Mouse (Mus musculus) liver, embryonic 11.5 days (tissue): Measurements from ENCODE around the gene Fam117a. TPM values are rescaled to one million over a fixed set of nuclear protein-coding genes. Genes with fewer than 3 reads are reported as not detected.

Experiments
- ATAC-seq: fragments of 200-750 bp; cut with Nextera tagmentation; replicated peaks from 2 replicates; pipeline ENCODE4 v1.8.0; 2017; ENCODE audit warnings: moderate number of reproducible peaks, mild to moderate bottlenecking, moderate TSS enrichment, moderate library complexity; ENCODE audit not compliant: low FRiP score
- DNase-seq: peaks from one replicate; pipeline ENCODE4 v3.0.0-alpha.2; 2017; ENCODE audit warnings: low spot score
- H3K27ac ChIP-seq: fragments of 300-500 bp; sonication (generic); 2 replicates; pipeline ENCODE4 v1.5.1; 2014; ENCODE audit warnings: mild to moderate bottlenecking, low read depth, low read length, control low read depth
- H3K27me3 ChIP-seq: fragments of 300-500 bp; sonication (generic); replicated peaks from 2 replicates; pipeline ENCODE4 v1.6.1; 2014; ENCODE audit warnings: low read length, mixed read lengths; ENCODE audit not compliant: control insufficient read depth, insufficient read depth
- H3K36me3 ChIP-seq: fragments of 300-500 bp; sonication (generic); 2 replicates; pipeline ENCODE4 v1.6.1; 2014; ENCODE audit warnings: mild to moderate bottlenecking, low read length, moderate library complexity, mixed read lengths; ENCODE audit not compliant: control insufficient read depth, insufficient read depth
- H3K4me1 ChIP-seq: fragments of 300-500 bp; sonication (generic); replicated peaks from 2 replicates; pipeline ENCODE4 v1.6.1; 2014; ENCODE audit warnings: low read length, mixed read lengths; ENCODE audit not compliant: control insufficient read depth, insufficient read depth
- H3K4me2 ChIP-seq: fragments of 300-500 bp; sonication (generic); 2 replicates; pipeline ENCODE4 v1.6.1; 2014; ENCODE audit warnings: mild to moderate bottlenecking, control low read depth, moderate library complexity
- H3K4me3 ChIP-seq: fragments of 300-500 bp; sonication (generic); 2 replicates; pipeline ENCODE4 v1.5.1; 2014; ENCODE audit warnings: low read depth, low read length, control low read depth
- H3K9ac ChIP-seq: fragments of 300-500 bp; sonication (generic); 2 replicates; pipeline ENCODE4 v1.6.1; 2014; ENCODE audit warnings: low read depth, low read length, control low read depth
- H3K9me3 ChIP-seq: fragments of 300-500 bp; sonication (generic); 2 replicates; pipeline ENCODE4 v1.6.1; 2016; ENCODE audit warnings: low read length, inconsistent platforms, mixed read lengths; ENCODE audit not compliant: control insufficient read depth
- WGBS: fragments of 180-500 bp; shearing (Covaris S2); extraction: QIAGEN DNeasy Blood & Tissue Kit; methylation state at CpG from one replicate; pipeline ENCODE4 v1.1.7; 2014; 5-methylcytosine and 5-hydroxymethylcytosine counted together
- polyA plus RNA-seq: library from polyadenylated mRNA; unstranded; fragments of >200 nt; fragmentation: Nextera tagmentation; extraction: Ambion mirVana; gene quantifications from 2 replicates; pipeline ENCODE4 v1.2.1, GENCODE M21; 2014

Fam117a gene
- polyA plus RNA-seq, 1 experiment from 2014 or later: 44.9 TPM

DNA sequence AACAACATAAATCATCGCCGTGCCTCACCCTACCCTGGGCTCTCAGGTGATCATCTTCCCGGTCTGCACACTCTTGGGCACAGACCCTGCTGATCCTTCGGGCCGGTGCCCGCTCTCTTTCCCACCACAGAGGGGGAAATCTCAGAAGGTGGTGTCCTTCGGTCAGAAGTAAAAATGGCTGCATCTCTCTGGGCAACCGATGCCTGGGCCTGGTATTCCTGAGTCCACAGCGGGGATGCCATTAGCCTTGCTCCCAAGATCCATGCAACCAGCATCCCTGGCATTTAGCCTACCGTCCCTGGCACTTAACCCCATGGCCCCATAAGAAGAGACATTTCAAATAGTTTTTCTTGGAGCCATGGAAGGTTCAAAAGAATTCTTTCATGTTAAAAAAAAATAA, 12.6 kb upstream of the Fam117a start:
- H3K27ac ChIP-seq: no peak overlapping the region
- no peak overlapping the region for H3K9ac ChIP-seq
- no peaks in the 10 kb centered on the region for H3K36me3 ChIP-seq
- H3K4me1 ChIP-seq: peaks cover 5% of the 10 kb centered on the region
- no peak overlapping the region for H3K4me2 ChIP-seq
- H3K4me3 ChIP-seq: no peak overlapping the region
- ATAC-seq (no peak), DNase-seq (no peak)
- H3K27me3 ChIP-seq: no peaks in the 10 kb centered on the region; the same call in 1 of the 2 replicates
- H3K9me3 ChIP-seq: no peaks in the 10 kb centered on the region
- 89% methylated on average over 10 of the region's 10 CpGs for WGBS

DNA sequence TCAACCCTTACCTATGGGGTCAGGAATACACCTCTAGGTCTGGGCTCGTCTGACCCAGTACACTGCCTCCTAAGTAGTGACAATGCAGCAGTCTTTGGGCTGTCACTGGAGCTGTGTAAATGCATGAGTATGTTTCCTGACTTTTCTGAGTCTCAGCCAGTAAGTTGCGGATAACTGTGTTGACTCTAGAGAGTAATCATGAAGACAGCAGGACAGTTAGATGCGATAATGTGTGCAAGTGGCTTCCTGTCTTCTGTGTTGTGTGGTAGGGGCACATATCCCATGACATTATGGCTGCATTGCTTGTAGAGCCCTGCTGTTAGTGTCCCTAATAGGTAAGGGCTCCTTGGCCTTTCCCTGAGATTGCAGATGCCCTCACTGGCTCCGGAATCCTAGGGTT, 11.0 kb upstream of the Fam117a start:
- no peak for ATAC-seq
- H3K4me3 ChIP-seq: no peak overlapping the region

DNA sequence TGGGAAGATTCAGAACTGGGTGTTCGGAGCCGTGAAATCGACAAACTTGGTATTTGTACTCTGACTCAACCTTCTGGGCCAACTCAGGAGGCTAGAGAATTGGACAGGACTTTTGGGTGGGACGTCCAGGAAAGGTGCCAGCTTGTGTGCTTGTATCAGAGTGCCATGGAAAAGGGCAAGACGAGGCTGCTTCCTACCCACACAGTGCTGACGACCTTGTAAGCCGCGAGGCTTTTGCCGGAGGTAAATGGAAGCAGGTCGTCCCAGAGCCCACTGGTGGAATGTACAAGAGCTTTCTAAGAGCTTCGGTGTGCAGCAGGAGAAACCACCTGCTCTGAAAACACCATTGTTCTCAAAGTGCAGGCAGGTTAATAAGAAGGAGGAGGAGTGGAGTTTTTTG, 10.6 kb upstream of the Fam117a start:
- H3K27ac ChIP-seq: no peak overlapping the region
- H3K9me3 ChIP-seq: no peaks in the 10 kb centered on the region
- no peaks in the 10 kb centered on the region; the same call in 1 of the 2 replicates for H3K27me3 ChIP-seq
- H3K9ac ChIP-seq: no peak overlapping the region
- WGBS: 79% methylated on average over 11 of the region's 11 CpGs
- ATAC-seq (no peak), DNase-seq (no peak)
- no peak overlapping the region for H3K4me3 ChIP-seq
- H3K36me3 ChIP-seq: no peaks in the 10 kb centered on the region
- H3K4me1 ChIP-seq: no peaks in the 10 kb centered on the region
- no peak overlapping the region for H3K4me2 ChIP-seq

More for the DNA sequence above, 11.0 kb upstream of the Fam117a start:
- Histone ChIP-seq H3K9ac (no peak overlapping the region), H3K36me3 (no peaks in the 10 kb centered on the region), H3K4me2 (no peak overlapping the region), H3K27ac (no peak overlapping the region), H3K4me1 (no peaks in the 10 kb centered on the region), H3K27me3 (no peaks in the 10 kb centered on the region; the same call in 1 of the 2 replicates), H3K9me3 (no peaks in the 10 kb centered on the region)
- WGBS: 77% methylated on average over 4 of the region's 4 CpGs
- no peak for DNase-seq

DNA sequence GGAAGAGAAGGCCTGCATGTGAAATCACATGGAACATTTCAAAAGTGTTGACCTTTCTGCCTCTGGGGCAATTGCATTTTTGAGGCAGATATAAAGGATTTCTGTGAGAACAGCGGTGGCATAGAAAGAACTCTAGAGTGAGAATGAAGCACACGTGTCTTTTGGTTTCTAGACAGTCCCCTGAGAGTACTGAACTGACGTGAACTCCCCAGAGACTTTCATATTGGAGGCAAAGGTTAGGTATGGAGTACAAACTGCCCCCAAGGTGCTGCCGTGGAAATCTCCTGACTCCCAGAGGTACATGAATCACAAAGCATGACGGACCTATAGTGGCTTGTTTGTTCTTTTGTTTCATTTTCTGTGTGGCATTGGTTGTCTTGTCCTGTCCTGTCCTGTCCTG, 8.2 kb upstream of the Fam117a start:
- H3K9me3 ChIP-seq: no peaks in the 10 kb centered on the region
- ATAC-seq (no peak), DNase-seq (no peak)
- no peak overlapping the region for H3K27ac ChIP-seq
- no peak overlapping the region for H3K4me3 ChIP-seq
- H3K9ac ChIP-seq: no peak overlapping the region
- H3K4me1 ChIP-seq: peaks cover 4% of the 10 kb centered on the region; the same call in 1 of the 2 replicates
- no peak overlapping the region for H3K4me2 ChIP-seq
- H3K27me3 ChIP-seq: no peaks in the 10 kb centered on the region; the same call in 1 of the 2 replicates
- 81% methylated on average over 5 of the region's 5 CpGs for WGBS
- H3K36me3 ChIP-seq: no peaks in the 10 kb centered on the region

DNA sequence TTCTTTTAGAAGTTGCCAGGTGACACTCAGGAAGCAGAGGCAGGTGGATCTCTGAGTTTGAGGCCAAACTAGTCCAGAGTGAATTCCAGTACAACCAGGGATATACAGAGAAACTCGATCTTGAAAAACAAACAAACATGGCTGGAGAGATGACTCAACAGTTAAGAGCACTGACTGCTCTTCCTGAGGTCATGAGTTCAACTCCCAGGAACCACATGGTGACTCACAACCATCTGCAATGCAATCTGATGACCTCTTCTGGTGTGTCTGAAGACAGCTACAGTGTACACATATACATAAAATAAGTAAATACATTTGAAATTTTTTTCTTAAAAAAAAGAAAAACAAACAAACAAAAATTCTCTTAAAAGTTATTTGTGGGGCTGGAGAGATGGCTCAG, 6.2 kb upstream of the Fam117a start:
- DNase-seq: no peak
- H3K4me2 ChIP-seq: no peak overlapping the region
- no peak for ATAC-seq
- H3K27me3 ChIP-seq: no peaks in the 10 kb centered on the region
- H3K36me3 ChIP-seq: no peaks in the 10 kb centered on the region
- H3K4me1 ChIP-seq: peaks cover 13% of the 10 kb centered on the region
- H3K27ac ChIP-seq: no peak overlapping the region
- H3K9ac ChIP-seq: no peak overlapping the region
- no peak overlapping the region for H3K4me3 ChIP-seq
- H3K9me3 ChIP-seq: no peaks in the 10 kb centered on the region
- 56% methylated on average over 1 of the region's 1 CpGs for WGBS

DNA sequence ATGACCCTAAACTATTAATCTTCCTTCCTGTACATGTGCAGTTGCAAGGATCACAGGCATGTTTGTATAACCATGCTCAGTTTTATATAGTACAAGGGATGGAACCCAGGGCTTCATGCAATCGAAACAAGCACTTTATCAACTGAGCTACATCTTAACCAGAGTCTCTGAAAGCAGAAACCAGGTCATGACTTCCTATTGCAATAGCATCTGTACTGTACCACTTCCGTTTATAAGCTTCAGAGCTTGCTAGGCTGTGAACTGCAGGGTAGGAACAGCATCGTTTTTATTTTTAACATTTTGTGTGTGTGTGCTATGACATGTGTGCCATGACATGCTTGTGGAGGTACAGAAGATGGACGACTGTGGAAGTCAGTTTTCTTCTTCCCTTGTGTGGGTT, 3.6 kb upstream of the Fam117a start:
- ATAC-seq (no peak), DNase-seq (no peak)
- peaks cover 22% of the 10 kb centered on the region for H3K4me1 ChIP-seq
- H3K9ac ChIP-seq: no peak overlapping the region
- H3K27ac ChIP-seq: peak overlapping the region; percentile 66
- no peaks in the 10 kb centered on the region for H3K36me3 ChIP-seq
- no peaks in the 10 kb centered on the region for H3K9me3 ChIP-seq
- 48% methylated on average over 4 of the region's 4 CpGs for WGBS
- H3K27me3 ChIP-seq: no peaks in the 10 kb centered on the region
- no peak overlapping the region; the same call in 1 of the 2 replicates for H3K4me2 ChIP-seq
- H3K4me3 ChIP-seq: no peak overlapping the region

DNA sequence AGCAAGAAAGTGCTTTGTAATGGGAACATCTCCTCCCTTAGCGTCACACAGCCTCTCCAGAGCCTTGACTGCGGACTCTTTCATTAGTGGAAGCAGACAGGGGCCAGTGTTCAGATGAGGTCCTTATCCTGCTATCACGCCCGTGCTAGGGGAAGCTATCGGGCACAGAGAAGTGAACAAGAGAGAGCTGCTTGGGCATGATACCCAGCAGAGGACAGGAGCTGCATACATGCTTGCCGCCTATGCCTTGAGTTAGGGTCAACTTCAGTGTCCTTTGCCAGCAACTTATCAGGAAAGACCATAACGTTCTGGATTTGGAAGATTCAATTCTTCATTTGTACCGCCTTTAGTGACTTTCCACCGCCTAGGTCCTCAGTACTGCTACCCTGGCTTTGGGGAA, 3.0 kb upstream of the Fam117a start:
- Histone ChIP-seq H3K4me1 (peaks cover 27% of the 10 kb centered on the region), H3K27ac (peak overlapping the region; percentile 66), H3K27me3 (no peaks in the 10 kb centered on the region), H3K4me3 (no peak overlapping the region), H3K9ac (no peak overlapping the region), H3K4me2 (peak overlapping the region; percentile 2), H3K9me3 (no peaks in the 10 kb centered on the region), H3K36me3 (no peaks in the 10 kb centered on the region)
- no peak for DNase-seq
- peak; percentile 88 for ATAC-seq
- WGBS: 43% methylated on average over 9 of the region's 9 CpGs

DNA sequence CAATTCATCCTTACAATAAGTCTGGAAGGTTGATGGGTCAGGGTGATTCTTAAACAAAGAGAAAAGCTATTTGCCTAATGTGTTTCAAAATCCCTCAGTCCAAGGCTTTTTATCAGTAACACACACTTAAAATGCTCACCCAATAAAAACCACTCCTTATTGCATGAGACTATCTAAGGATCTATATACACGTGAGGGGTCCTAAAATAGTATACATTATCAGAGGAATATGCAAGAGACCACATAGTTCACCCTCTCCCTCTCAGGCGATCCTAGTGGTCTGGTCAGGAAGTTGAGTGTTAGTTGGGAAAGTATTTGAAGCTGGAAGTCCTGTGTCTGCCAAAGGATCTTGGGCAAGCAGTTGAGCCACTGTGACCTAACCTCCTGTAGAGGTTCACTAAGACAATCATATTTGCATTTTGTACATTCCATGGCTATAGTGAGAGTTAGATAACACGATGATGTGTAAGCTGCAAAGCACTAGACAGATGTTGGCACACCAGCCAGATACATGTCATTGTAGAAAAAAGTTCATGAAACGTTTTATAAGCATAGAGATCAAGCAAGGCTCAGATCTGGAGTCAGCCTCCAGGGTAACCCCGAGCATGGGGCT, 2.3 kb upstream of the Fam117a start:
- Histone ChIP-seq H3K27me3 (no peaks in the 10 kb centered on the region), H3K4me3 (no peak overlapping the region), H3K9ac (no peak overlapping the region; the same call in 1 of the 2 replicates), H3K36me3 (no peaks in the 10 kb centered on the region), H3K4me1 (peaks cover 34% of the 10 kb centered on the region), H3K9me3 (no peaks in the 10 kb centered on the region), H3K27ac (peak overlapping the region; percentile 66), H3K4me2 (peak overlapping the region; percentile 39)
- 40% methylated on average over 5 of the region's 5 CpGs for WGBS
- ATAC-seq (no peak), DNase-seq (no peak)

DNA sequence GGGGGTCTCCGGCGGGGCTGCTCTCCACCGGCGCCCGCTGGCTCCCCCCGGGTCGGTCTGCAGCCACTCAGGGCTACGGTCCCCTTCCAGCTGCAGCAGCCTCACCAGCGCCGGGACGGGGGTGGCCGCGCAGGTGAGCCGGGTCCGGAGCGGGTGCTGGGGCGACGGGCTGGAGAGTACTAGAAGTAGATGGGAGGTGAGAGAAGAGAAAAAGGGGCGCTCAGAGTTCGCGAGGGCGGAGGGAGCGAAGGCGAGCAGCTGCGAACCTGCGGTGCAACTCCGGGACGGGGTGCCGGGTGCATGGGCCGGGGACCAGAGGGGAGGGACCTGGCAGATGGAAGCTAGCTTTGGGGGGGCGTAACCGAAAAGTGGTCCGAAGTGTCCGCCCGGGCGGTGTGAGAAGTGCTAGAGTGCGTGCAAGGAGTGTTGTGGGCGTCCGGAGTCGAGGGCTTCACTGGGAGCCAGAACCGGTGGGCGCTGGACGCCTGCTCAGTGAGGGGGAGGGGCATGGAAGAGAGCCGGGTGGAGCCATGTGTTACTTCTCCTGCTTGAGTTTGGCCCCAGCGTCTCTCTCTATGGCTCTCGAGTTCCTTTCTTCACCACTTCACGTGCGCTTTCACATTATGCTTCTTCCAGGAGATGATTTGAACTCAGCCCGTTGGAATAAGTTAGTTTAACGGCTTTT, 453 bp downstream of the Fam117a start:
- H3K4me2 ChIP-seq: peak overlapping the region; percentile 87
- WGBS: under 1% methylated on average over 50 of the region's 50 CpGs
- H3K9ac ChIP-seq: peak overlapping the region; percentile 91
- peaks cover 52% of the 10 kb centered on the region for H3K4me1 ChIP-seq
- peak; percentile 81 for DNase-seq
- peak overlapping the region; percentile 97 for H3K27ac ChIP-seq
- ATAC-seq: peak; percentile 35; the same call in 1 of the 2 replicates
- H3K36me3 ChIP-seq: no peaks in the 10 kb centered on the region
- H3K4me3 ChIP-seq: peak overlapping the region; percentile 82
- no peaks in the 10 kb centered on the region for H3K27me3 ChIP-seq
- H3K9me3 ChIP-seq: no peaks in the 10 kb centered on the region
